8 mouse cellular contexts compared by ENCODE assay signal in the genomic region with DNA sequence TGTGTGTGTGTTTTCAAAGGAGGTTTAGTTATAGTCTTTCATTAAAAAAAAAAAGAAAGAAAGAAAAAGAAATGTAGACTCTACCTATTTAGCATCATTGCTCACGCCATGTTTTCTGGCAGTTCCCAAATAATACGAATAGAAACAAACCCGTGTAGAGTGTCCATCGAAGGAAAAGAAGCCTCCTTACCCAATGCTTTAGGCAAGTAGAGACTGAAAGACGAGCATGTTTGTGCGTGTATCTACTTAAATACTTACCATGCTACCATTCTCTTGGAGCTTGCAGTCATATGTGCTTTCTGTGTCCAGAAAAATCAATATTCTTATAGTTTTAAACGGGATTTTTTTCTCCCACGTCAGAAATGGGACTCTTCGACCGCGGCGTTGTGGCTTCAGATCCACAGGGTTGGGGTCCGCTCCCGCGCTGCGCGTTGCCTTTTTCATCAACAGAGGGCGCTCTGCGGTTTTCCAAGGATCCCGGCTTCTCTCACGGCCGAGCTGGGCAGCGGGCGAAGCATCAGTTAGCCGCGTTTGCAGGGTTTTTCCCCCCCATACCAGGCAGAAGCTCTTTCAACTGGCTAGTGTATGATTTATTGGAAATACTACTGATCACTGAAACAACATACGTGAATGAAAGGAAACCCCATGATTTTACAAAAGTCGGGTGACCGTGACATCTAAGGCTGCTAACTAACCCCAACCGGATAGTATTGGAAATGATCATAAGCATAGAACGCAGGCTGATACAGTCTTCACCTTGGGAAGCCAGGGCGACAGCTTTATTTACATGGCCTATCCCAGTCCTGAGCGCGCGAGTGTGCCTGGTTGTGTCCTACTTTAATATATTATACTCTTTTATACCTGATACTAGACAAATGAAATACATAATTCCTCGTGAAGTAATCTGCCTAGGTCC.
DNase-seq lines count a peak whose midpoint lies in the region; ATAC-seq lines count a peak whose summit lies in the region.

No protein-coding gene starts in this region.

- H3K9ac ChIP-seq in embryonic facial prominence, embryonic 11.5 days (replicated peaks; ENCODE audit: low read length): no peak overlapping the region
- 0 out of 2 replicates have a peak overlapping the region, but pooled peaks have one; percentile 30 for H3K9ac ChIP-seq in heart, embryonic 16.5 days (ENCODE audit: low read length)
- H3K9ac ChIP-seq in liver, embryonic 13.5 days: no peak overlapping the region
- no peak overlapping the region for H3K9ac ChIP-seq in neural tube, embryonic 12.5 days

- no peaks in the 10 kb centered on the region for H3K27me3 ChIP-seq in embryonic facial prominence, embryonic 11.5 days (ENCODE audit: control insufficient read depth, insufficient read depth, low read length)
- H3K27me3 ChIP-seq in heart, embryonic 16.5 days (ENCODE audit: control insufficient read depth, insufficient read depth, low read length): peaks cover 23% of the 10 kb centered on the region
- peaks cover 29% of the 10 kb centered on the region for H3K27me3 ChIP-seq in liver, embryonic 13.5 days
- peaks cover 44% of the 10 kb centered on the region for H3K27me3 ChIP-seq in neural tube, embryonic 12.5 days (replicated peaks)

- no peak overlapping the region for H3K27ac ChIP-seq in embryonic facial prominence, embryonic 11.5 days (replicated peaks; ENCODE audit: low read depth, low read length)
- H3K27ac ChIP-seq in heart, embryonic 16.5 days (ENCODE audit: low read length): no peak overlapping the region
- H3K27ac ChIP-seq in liver, embryonic 13.5 days: no peak overlapping the region
- H3K27ac ChIP-seq in neural tube, embryonic 12.5 days: no peak overlapping the region

- peak; percentile 66 for DNase-seq in 3T3-L1 (ENCODE audit: low read depth, low spot score)
- DNase-seq in adrenal gland, postnatal 14 days: peak; percentile 65
- DNase-seq in embryonic facial prominence, embryonic 11.5 days (ENCODE audit: low spot score): peak; percentile 92
- DNase-seq in kidney, postnatal 25 days: peak; percentile 52 to 62
- peak; percentile 15 for DNase-seq in liver, embryonic 13.5 days
- DNase-seq in thymus, postnatal 14 days: peak; percentile 56

- 10% methylated on average over 36 of the region's 36 CpGs for WGBS in embryonic facial prominence, embryonic 11.5 days
- 9% methylated on average over 36 of the region's 36 CpGs for WGBS in heart, embryonic 16.5 days
- 10% methylated on average over 36 of the region's 36 CpGs for WGBS in liver, embryonic 13.5 days (ENCODE audit: insufficient replicate concordance)
- WGBS in neural tube, embryonic 12.5 days: 13% methylated on average over 36 of the region's 36 CpGs

- H3K4me2 ChIP-seq in embryonic facial prominence, embryonic 11.5 days (ENCODE audit: low read depth, low read length): peak overlapping the region; percentile 32; the same call in 1 of the 2 replicates
- H3K4me2 ChIP-seq in heart, embryonic 16.5 days (ENCODE audit: low read depth, low read length): peak overlapping the region; percentile 63
- H3K4me2 ChIP-seq in liver, embryonic 13.5 days: peak overlapping the region; percentile 39
- H3K4me2 ChIP-seq in neural tube, embryonic 12.5 days (replicated peaks): peak overlapping the region; percentile 43

- H3K9me3 ChIP-seq in embryonic facial prominence, embryonic 11.5 days (replicated peaks; ENCODE audit: control insufficient read depth, low read length): no peaks in the 10 kb centered on the region
- H3K9me3 ChIP-seq in heart, embryonic 16.5 days (replicated peaks; ENCODE audit: control insufficient read depth, low read length): no peaks in the 10 kb centered on the region
- no peaks in the 10 kb centered on the region for H3K9me3 ChIP-seq in liver, embryonic 13.5 days (replicated peaks)
- no peaks in the 10 kb centered on the region for H3K9me3 ChIP-seq in neural tube, embryonic 12.5 days

- peak; percentile 89 for ATAC-seq in embryonic facial prominence, embryonic 11.5 days (replicated peaks; ENCODE audit: insufficient number of reproducible peaks, low FRiP score, low TSS enrichment, low read depth)
- ATAC-seq in heart, embryonic 16.5 days (replicated peaks; ENCODE audit: extremely low read depth, insufficient read depth, low FRiP score): 0 out of 2 replicates have a peak, but pooled peaks have one; percentile 70
- no peak for ATAC-seq in liver, embryonic 13.5 days (ENCODE audit: low read depth)
- ATAC-seq in neural tube, embryonic 12.5 days (ENCODE audit: low FRiP score, low read depth): peak; percentile 75

- H3K4me1 ChIP-seq in embryonic facial prominence, embryonic 11.5 days (ENCODE audit: control insufficient read depth, insufficient read depth, low read length): no peaks in the 10 kb centered on the region
- H3K4me1 ChIP-seq in heart, embryonic 16.5 days (ENCODE audit: control insufficient read depth, insufficient read depth, low read length): no peaks in the 10 kb centered on the region
- H3K4me1 ChIP-seq in liver, embryonic 13.5 days (replicated peaks): no peaks in the 10 kb centered on the region
- no peaks in the 10 kb centered on the region for H3K4me1 ChIP-seq in neural tube, embryonic 12.5 days

- no peak overlapping the region for H3K4me3 ChIP-seq in embryonic facial prominence, embryonic 11.5 days (ENCODE audit: low read depth, low read length)
- peak overlapping the region; percentile 41 for H3K4me3 ChIP-seq in heart, embryonic 16.5 days (ENCODE audit: low read length)
- no peak overlapping the region for H3K4me3 ChIP-seq in liver, embryonic 13.5 days (replicated peaks)
- H3K4me3 ChIP-seq in neural tube, embryonic 12.5 days: no peak overlapping the region

- H3K36me3 ChIP-seq in embryonic facial prominence, embryonic 11.5 days (replicated peaks; ENCODE audit: control insufficient read depth, insufficient read depth, low read depth, low read length): no peaks in the 10 kb centered on the region
- H3K36me3 ChIP-seq in heart, embryonic 16.5 days (ENCODE audit: control insufficient read depth, insufficient read depth): no peaks in the 10 kb centered on the region
- H3K36me3 ChIP-seq in liver, embryonic 13.5 days: no peaks in the 10 kb centered on the region
- H3K36me3 ChIP-seq in neural tube, embryonic 12.5 days: no peaks in the 10 kb centered on the region

Comparison
In these comparisons a context has a peak if more than half of its experiments do, and no peak if none do; other contexts are left out.
1. DNase-seq: peak in every context shown above with its lines; median percentile 92 in embryonic facial prominence, embryonic 11.5 days; 66 in 3T3-L1; 65 in adrenal gland, postnatal 14 days; 57 in kidney, postnatal 25 days; 56 in thymus, postnatal 14 days; 15 in liver, embryonic 13.5 days.